Mouse (Mus musculus): ENCODE results near the gene Spats2l. TPM values are rescaled to one million over a fixed set of nuclear protein-coding genes. Genes with fewer than 3 reads are reported as not detected.

Gene Spats2l
- 1 to 10 TPM in 1 of 2 experiments, under 1 TPM in 1; 0.54 to 1.0 TPM for polyA plus RNA-seq (2017; shearing (Covaris generic))

DNA sequence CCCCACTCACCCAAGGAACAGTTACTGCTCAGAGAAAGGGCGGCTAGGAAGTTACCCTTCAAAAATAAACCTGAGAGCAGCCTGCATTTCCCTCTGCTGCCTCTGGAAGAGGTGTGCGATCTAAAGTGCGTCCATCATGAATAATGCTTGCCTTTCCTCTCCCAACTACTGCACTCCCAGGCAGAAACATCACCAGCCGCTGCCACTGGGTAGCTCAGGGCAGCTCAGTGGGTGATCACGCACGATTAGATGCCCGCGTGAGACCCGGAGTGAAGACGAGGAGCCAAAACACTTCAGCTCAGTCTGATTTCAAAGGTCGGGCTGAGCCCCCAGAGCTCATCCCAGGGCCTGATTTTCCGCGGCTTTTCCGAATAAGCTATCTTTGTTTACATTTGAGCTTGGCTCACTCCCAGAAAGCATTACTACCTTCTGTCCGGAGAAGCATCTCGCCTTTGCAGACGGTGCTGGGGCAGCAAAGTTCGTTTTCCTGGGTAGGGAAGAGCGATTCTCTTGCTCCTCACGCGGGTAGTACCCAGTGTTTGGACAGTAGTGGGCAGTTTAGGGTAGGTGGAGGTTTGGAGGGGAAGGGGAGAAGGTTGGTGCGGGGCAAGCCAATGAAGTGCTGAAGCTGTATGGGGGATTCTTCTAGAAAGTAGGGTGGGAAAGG lies at the start of gene Spats2l:
Gene Spats2l (plus strand): TSS at position 162 of the 667 bp plus-strand sequence.
- no peak for ATAC-seq

GRCm38 (mm10) chr1:57725268-57725667 lies 48.7 kb upstream of the Spats2l start:
- ATAC-seq: no peak

DNA sequence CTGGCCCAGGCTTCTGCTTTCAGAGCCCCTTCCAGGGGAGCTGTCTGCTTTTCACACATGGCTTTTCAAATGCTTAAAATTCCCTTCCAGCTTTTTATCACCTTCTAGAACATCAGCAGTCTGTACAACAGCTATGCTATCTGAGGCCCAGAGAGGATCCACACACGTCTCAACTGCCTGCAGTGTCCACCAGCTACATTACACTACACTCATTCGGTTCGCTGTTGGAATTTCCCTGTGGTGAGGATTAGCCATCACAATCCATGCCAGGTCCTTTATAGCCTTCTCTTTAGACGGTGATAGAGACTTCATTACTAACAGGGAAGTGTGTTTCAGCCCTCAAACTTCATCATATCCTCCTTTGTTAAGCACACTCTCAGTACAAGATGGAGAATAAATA lies 38.1 kb upstream of the Spats2l start:
- ATAC-seq: no peak

DNA sequence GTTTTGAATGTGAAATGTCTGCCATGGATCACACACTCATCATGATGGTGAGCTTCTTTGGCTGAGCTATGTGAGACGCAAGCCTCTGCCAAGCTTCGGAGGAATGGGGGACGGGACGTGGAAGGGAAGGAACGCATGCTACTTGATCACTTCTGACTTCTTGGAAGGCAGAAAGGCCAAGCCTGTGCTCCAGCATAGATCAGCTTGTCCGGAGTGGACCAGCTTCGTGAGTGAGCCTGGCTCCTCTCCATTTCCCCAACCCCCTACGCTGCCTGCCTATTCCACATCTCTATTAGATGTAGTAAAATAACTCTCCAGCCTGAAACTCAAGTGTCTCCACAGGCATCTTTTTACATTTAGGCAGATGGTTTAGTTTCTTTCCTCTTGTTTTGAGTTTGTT lies 32.2 kb upstream of the Spats2l start:
- no peak for ATAC-seq

DNA sequence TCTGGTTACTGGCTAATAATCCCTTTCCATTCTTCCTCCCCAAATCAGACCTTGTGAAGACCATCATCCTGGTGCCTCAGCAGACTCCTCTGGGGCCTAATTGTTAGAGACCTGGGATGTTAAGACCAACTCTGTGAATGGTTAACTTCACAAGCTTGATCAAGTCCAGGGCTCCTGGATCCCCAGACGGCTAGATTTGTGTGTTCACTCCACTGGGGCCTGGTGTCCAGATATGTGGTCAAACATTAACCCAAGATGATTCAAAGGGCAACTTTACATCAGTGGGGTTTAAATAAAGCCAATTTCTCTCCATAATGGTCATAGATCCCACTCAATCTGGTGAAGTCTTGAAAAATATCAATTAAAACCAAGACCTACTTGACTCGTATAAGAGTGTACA lies 31.7 kb upstream of the Spats2l start:
- ATAC-seq: no peak

GRCm38 (mm10) chr1:57751781-57752180 lies 22.2 kb upstream of the Spats2l start:
- ATAC-seq: no peak

DNA sequence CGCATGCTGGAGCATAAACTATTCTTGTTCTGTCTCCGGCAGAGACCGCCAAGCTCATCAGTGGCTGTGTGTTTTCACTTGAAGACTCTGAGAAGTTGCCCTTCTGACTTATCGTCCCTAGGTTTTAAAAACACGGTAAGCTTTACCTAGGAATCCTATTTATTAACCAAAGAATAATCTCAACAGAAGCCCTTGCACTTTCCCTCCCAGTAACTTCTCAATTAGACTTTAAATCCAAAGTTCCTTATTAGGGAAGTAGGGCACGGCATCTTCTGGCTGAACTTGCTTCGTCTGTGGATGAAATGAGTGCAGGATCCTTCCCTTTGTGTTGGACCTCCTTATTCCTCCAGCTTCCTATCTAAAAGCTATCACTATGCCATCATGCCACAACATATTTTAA lies 7.6 kb upstream of the Spats2l start:
- no peak for ATAC-seq

- ATAC-seq: no peak
These were observed 636 bp upstream of the Spats2l start for GRCm38 (mm10) chr1:57773326-57773725.

GRCm38 (mm10) chr1:57774668-57775495 lies 920 bp downstream of the Spats2l start:
- ATAC-seq: no peak

DNA sequence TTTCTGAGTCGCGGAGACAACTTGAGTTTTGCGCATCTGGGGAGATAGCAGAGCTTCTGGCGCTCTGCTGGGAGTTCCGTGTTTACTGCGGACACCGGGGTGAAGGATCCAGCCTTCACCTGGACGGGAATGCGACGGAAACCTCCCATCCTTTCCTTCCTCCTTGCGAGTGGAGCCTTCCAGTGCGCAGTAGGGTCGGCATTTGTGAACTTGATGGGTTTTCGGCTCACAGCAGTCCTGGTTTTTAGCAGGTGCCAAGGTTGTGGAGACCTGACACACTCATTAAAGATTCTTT lies 1.5 kb downstream of the Spats2l start:
- ATAC-seq: no peak

- ATAC-seq: no peak
These were observed 2.8 kb downstream of the Spats2l start for GRCm38 (mm10) chr1:57776671-57777281.

DNA sequence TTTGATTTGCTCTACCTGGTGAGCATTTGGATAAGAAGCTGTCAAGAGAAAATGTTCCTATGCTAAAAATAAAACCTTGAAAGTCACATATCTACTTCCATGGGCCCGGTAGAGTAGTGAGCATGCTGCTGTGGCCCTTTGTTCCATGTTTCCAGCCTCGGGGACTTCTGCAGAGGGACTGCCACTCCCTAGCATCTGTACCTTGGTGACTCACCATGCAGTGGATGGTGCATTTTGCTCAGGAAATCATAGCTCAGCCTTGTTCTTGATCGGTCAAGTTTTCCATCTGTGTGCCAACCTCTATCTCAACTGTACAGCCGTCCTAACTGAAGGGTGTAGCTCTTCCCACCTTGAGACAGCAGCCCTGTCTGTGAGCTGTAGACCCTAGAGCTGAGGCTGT lies 10.3 kb downstream of the Spats2l start:
- ATAC-seq: no peak

DNA sequence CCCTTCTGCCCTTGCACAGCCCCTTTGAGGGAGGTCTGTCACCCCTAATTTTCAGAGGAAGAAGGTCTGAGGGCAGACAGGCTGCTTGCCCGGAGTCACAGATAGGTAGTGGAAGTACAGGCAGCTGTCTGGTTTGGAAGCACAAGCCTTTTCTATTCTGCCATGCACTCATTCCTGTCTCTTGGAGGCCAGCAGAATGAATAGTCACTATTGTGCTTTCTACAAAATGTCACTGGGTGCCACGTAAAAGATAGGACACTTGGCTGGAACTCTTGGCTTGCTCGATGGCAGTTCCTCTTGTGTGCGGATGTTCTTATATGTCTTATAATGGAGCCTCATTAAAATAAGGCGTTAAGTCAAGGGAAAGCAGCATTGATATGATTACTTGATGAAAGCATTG lies 15.9 kb downstream of the Spats2l start:
- ATAC-seq: no peak

DNA sequence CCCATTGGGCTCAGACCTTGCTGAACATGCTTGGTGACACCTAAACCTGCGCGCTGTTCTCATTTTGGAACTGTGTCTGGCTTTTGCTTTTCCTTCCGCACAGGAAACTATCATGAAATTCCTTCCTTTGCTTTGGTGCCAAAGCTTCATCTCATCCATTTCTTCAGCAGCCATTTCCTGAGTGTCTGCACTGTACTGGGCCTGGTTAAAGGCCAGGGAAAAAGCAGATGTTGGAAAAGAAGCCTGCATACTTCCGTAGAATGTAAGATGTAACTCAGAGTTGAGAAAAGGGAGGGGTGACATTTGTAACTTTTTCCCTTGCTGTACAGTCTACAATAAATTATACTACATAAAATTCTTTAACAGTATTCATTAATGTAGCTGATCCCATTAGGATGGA lies 18.2 kb downstream of the Spats2l start:
- no peak for ATAC-seq

- no peak for ATAC-seq
These were observed 21.9 kb downstream of the Spats2l start for GRCm38 (mm10) chr1:57795838-57796237.

DNA sequence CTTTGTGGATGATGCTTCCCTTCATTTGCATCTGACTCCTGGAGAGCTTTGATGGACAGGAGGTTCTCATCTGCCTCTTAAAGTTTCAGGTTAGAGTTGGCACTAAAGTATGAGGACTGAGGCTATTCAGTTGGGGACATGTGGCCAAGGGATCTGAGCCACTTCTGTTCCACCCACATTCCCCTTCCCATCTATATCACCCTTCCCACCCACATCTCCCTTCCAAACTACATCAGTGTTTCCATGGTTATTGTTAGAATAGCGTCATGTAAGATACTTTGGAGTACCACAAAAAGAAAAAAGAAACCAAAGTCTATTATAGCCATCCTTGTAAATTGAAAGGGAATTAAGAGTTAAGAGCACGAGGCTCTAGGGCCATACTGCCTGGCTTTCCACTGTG lies 25.4 kb downstream of the Spats2l start:
- no peak for ATAC-seq

DNA sequence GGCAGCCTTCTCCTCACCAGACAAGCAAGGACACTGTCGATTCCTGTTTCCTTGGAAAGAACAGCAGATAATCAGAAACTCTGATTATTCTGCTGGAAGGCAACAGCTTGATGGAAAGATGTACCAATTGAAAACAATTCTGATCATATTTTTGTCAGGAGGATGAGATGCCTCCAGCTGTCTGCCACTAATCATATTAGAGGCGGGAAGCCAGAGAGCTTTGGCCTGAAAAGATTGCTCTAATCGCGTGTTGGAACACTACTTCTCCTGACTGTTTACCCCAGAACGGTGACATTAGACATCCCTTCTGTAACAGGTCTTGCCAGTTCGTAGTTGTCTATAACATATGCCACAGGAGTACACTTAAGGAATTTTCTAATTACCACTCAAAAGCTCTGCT lies 26.9 kb downstream of the Spats2l start:
- no peak for ATAC-seq

- no peak for ATAC-seq
These were observed 32.2 kb downstream of the Spats2l start for GRCm38 (mm10) chr1:57806126-57806525.

GRCm38 (mm10) chr1:57807882-57808281 lies 33.9 kb downstream of the Spats2l start:
- ATAC-seq: no peak

DNA sequence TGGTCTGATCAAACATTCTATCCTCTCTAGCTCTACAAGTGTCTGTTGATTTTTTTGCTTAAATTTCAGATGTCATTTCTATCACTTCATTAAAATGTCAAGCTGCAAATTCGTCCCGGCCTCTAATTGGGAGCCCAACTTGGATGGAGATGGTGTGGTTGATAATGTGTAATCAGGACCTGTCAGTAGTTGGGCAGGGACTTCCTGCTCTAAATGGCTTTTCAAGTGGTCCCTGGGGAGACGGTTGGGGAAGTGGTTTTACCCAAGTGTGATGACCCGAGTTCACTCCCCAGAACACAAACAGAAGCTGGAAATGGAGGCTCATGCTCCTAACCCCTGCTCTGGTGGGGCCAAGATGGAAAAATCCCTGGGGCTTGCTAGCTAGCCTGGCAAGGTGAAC lies 36.3 kb downstream of the Spats2l start:
- ATAC-seq: no peak

- no peak for ATAC-seq
These were observed 43.1 kb downstream of the Spats2l start for GRCm38 (mm10) chr1:57817103-57817502.

DNA sequence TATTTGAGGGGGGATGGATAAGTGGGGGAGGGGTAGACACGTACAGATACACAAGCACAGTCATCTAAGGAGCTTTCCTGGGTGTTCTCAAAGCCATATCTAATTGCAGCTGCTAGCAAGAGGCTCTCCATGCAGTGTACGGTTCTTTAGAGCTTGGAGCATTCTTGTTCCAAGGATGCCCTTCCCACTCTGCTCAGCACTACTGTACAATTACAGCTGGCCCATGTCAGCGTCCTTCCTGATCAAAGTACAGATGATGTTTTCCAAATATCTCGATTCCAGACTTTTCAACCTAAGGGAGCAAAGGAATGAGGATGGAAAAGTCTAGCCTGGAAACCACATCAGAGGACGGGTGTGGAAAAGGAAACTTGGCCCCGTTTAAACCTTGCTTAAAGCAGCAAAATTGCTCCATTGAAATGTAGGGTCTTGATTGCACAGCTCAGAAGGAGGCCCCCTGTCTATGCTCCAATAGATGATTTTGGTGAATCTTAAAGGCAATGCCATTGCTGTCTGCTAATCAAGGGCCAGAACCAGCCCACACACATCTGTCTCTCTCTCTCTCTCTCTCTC lies 46.6 kb downstream of the Spats2l start:
- no peak for ATAC-seq

GRCm38 (mm10) chr1:57824966-57825759 lies 51.2 kb downstream of the Spats2l start:
- ATAC-seq: no peak

Data from CD4-positive, CD25-positive, alpha-beta regulatory T cell, adult 4 months (primary cell).